Mouse (Mus musculus) R1 (cell line): ENCODE measurements around the gene Sorbs1.

Experiments
- DNase-seq: peaks from one replicate; pipeline ENCODE4 v3.0.0-alpha.2; 2018; ENCODE audit warnings: low read depth, low spot score

Gene Sorbs1

DNA sequence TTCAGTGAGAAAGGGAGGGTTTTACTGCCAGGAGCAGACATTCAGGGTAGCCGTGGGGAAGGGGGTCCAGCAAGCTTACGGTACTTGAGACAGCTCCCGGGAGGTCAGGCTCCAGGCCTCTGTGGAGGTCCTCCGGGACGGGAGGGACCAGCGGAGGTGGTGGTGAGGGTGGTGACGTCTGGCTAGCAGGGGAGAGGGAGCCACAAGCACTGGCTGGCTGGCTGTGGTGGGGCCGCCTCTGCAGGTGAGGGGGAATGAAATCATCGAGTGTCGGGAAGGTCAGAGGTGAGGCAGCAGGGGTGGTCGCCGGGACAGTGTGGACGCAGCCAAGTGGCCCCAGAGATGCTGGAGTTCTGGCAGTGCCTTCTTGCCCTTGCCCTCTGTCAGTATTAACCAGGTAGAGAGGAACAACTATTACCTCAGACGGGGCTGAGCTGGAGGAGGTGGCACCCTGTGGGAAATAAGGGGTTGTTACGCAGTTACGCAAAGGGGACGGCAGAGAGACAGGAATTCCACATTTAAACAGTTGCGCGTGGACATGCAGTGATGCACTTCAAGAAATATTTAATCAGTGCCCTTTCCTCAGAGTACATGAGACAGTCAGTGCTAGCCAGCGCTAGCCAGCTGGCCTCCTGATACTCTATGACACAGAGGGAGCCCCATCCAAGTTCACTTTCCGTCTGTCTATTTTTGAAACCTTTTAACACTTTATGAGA lies 136.9 kb downstream of the Sorbs1 start:
- no peak for DNase-seq

DNA sequence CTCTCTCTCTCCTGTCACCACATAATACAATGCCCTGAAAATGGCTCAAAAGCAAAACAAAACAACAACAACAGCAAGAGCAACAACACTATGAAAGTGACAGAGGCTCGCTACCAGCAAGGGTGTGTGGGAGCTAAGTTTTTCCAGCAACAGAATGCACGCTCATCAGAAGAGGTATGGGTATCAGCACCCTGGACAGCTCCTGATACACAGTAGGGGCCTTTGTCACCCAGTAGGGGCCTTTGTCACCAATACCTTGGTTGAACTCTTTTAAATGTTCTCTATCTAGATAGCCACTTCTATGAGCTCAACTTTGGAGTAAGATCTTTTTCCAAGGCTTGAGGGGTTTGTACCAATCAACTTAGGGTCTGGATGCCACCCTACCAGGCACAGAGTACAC lies 138.9 kb downstream of the Sorbs1 start:
- DNase-seq, result peak; percentile 34

DNA sequence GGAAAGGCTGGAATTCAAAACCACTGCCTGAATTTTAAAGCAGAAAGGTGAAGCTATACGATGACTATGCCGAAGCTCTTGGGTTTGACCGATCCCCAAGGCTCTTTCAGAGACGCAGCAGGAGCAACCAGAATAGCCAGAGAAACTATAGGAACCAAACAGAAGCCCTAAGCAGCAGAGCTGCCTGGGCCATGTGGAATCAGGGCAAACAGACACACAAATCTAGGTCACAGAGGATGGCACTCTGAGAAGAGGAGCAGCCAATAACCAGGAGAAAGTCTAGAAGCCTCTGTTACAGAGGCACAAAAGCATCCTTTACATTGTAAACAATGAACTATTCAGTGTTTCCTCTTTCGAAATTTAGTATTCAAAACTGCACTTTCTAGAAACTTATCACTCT lies 140.9 kb downstream of the Sorbs1 start:
- DNase-seq, result no peak

DNA sequence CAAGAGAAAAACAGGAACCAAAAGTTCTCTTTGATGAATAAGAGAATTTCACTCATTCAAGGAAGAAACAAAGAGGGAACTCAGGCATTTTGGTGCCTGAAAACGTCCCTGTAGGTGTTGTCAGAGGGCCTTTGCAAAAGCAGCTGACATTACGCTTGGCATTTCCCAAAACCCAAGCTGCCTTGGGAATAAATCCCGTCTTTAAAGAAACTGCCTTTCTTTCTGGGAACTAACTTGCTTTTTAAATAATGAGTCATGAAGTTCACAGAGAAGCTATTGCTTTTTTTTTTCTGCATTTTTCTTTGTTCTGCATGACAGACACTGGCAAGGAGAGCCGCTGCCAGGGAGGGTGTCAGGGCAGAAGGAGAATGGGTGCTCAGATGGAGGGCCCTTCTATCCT lies 141.7 kb downstream of the Sorbs1 start:
- no peak for DNase-seq

DNA sequence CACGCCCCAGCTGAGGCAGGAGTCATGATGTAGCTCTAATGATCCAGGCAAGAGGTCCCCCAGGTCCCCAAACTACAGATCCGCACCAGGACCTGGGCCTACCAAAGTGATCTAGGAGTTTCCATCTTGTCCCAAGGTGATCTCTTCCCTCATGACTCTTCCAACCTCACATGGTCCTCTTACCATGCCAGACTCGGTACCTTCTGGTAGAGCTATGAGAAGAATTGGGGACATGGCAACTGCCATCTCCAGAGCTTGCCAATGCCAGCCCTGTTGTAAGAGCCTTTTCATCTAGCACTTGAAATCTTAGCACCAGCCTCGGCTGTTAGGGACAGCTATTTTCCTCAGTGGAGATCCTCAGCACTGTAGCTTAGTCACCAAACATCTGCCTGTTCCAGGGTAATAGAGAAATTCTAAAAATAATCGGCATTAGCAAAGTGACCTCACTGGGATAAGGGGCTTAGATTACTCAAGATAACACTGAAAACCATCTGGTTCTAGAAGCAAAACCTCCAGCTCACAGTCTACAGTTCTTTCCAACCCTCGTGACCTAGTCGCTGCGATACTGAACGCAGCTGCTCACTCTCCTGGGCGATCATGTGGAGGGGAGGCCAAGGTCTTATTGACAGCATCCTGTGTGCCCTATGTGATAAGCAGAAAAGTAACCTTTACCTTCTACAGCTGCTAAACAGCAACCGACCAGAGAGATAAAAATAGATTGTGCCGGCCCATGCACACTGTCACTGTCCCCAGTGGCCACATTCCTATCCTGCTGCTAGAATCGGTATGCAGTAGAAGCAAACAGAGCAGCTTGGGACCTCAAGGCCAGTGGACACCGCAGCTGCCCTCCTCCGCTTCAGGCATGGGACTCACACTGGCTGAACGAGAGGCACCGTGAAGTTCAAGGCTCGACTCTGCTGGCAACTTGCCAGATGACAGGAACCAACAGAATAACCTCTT lies 143.4 kb downstream of the Sorbs1 start:
- DNase-seq, result no peak

DNA sequence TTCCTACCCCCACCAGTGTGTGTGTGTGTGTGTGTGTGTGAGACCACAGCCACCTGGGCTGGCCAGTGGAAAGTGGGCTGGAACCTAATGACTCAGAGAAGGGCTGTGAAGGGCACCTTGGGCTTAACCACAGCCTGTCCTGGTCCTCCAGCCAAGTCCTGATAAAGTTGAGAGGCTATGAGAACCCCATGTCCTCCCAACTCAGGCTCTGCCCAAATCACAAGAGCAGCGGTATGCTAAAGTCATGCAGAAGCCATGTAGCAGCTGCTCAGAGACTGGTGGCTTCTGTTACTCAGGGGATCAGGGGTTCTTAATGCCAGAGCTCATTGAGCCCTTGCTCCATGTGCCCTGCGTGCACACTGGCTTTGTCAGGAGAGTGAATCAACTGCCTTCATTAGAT lies 145.1 kb downstream of the Sorbs1 start:
- no peak for DNase-seq

DNA sequence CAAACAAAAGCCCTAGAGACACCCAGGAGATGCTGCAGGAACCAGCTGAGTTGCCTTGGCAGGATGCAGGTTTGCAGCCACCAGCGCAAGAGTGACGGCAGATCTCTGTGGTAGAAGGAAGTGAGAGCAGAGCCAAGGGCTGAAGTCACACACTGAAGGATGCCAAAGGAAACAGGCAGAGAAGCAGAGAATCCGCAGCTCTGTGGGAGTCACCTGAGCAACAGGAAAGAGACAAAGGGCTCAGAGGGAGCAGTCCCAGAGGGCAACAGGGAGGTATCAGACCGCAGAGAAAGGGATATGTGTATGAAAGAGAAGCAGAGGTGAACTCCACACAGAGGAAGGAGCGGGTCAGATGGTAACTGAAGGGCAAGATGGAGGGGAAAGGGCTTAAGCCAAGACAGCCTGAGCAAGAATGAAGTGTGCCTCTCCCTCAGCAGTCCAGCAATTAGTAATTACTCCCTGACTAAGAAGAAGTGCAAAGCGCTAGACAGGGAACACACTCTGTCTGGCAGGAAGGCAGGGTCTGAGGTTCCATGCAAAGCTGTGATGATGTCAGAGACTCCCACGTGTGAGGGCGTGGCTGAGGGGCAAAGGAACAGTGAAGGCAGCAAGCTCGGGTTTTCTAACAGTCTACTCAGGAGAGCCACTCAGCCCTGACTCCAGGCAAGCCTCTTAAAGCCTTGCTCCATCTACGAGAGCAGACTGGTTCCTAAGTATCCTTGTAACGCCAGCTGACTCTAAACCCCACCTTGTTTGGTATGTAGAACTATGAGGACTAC lies 147.2 kb downstream of the Sorbs1 start:
- DNase-seq, result peak; percentile 66

DNA sequence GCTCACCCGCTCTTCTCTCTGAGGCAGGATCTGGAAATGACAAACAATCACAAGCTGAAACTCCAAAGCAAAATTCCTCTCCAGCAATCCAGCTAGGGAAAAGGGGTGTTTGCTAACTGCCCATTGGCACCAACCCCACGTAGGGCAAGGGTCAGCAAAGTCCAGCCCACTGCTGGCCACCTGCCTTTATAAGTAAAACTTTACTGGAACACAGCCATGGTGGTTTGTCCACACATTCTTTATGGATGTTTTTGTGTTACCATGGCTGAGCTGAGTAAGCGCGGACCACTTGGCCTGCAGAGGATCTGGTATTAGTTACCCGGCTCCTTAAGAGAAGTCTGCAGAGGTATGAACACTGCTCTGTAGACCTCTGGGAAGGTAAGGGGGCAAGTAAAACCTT lies 148.4 kb downstream of the Sorbs1 start:
- DNase-seq, result no peak

DNA sequence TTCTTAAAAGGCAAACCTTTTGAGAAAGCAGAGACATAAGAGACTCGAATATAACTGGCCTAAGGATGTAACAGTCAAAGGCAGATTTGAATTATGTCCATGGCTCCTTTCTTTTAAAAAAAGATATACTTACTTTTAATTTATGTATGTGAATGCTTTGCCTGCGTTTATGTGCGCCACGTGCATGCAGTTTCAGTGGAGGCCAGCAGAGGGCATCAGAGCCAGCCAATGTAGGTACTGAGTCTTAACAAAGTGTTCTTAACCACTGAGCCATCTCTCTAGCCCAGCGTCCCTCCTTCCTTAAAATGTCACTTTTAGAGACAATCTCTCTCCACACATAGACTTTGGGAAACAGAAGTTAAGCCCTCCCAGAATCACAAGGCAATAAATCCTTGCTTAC lies 150.1 kb downstream of the Sorbs1 start:
- DNase-seq, result peak; percentile 66

DNA sequence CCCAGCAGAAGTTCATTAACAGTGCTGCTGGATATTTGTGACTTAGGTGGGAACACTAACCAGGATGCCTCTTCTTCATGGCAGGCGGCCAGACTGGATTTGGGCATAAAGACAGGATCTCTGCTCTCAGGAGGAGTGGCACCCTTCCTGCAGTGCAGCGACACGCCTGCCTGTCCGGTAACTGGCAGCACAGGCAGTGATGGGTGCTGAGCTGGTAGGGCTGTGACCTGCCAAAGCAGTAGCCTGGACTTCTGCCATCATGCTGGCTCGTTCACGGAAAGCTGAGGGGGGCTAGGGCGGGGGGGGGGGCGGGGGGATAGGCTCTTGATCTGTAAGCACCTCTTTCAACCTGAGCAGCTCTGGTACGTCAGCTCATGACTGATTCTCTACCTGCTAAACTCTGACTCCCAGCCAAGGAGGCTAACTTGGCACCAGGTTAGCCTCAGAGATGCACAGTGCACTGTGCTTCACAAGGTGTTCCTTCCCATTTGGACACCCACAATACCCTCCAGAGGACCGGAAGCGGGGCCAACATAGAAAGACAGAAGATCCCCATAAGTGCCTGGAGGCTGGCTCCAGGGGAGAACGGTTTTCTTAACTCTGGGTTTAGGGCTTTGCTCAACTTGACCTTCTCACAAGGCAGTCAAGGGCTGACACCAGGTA lies 151.2 kb downstream of the Sorbs1 start:
- DNase-seq, result no peak

DNA sequence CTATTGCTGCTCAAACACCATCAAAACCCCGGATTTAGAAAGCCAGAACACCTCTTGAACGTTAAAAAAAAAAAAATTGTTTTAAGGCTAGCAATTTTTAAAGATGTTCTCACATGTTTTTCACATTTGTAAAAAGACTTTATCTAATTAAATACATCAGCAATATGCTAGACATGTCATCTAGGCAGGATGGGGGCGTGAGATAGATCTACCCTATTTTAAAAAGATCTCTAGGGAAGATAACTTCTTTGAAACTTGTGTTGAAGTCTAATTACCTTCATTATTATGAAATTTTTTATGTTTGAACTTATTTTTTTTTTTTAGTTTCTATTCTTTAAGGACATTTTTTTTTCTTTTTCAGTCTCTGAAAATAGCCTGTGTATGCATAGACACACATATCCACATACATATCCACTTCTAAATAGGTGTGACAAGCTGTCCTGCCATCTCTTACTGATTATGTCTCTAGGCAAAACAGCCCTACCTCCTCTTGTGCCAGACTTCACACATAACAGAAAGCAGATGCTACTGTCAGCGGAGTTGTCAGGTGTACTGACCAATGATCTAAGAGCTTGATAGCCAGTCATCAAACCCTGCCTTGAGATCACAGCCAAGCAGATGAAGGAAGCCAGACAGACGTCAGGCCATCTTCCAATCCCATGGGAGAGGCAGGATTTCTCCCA lies 153.7 kb downstream of the Sorbs1 start:
- DNase-seq, result no peak

DNA sequence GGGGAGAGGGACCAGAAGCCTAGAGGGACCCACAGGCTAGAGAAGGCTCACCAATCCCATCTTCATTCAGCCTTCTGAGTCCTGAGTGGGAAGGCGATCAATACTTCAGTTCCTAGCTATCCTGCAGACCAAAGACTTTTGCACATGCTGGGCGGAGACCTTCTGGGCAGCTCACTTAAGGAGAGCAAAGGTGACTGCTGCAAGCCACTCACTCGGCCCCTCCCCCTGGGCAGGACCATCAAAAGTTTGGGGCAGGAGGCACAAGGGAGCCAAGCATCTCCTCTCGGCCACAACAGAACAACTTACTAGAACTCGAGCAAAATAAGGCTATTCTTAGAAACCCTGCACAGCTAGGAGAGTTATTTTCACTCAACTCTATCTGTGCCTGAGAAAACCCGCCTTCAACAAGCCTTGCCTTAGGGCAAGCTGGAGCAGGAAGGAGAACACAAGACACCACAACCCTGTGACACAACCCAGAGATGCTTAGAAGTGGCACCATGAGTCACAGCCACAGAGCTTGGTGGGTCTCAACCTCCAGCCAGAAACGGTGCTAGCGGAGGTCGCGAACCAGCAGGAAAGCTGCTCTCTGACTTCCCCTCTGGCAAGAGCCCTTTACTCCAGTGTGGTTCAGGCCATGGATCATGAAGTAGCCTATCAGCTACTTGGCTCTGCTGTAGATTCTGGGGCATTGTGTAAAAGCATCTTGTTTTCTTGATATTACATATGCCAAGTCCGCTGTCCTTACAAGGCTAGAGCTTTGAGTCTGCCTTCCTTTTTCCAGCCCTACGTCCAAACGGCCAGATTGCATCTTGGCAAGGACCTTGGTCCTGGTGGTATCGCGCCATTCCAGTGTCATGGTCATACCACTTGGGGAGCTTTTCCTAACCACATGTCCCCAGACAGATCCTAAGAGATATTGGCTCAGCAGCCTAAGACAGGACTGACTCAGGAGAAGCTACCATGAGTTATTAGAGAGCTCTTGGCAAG lies 156.8 kb downstream of the Sorbs1 start:
- DNase-seq, result no peak

DNA sequence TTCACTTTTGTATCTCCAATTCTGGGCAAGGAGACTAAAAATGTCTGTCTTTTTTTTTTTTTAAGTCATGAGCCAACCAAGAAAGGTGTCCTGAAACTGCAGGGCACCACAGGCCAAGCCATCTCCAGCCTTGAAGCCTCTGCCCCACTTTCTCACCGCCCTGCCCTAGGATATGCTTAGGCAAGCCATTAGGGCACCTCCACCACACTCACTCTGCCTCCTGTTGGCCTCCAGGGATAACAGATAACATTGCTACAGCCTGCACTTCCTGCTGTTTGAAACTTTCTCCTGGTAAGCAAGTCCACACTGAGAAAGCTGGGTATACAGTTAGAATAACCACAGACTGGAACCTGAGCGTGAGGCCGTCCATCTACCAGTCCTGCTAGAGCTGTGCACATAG lies 158.5 kb downstream of the Sorbs1 start:
- DNase-seq, result no peak

DNA sequence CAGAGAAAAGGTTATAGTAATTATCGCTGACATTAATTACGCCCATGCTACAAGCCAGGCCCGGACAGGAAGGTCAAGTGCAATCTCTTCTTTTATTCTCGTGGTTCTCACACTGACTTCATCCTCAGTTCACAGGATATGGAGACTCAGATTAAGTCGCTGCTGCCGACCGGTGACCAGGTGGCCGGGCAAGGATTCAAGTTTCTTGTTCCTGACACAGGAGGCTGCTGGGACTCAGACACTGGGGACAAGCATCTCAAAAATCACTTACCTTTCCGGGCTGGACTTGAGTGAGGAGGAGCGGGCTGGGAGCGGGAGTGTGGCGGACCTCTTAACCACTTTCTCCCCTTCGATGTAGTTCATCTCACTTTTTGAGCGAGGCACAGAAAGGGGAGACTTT lies 161.6 kb downstream of the Sorbs1 start:
- no peak for DNase-seq

DNA sequence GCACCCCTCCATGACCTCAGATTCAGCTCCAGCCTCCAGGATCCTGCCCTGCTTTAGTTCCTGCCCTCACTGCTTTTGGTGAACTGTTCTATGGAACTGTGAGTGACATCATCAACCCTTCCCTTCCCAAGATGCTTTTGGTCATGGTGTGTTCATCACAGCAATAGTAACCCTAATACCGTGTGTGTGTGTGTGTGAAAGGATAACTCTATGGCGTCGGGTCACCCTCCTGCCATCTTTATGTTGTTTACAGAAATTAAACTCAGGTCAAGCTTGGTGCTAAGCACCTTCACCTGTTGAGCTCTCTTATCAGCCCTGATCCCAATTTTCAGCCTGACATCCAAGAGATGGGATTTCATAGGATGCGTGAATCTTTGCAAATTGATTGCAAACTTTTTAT lies 162.7 kb downstream of the Sorbs1 start:
- DNase-seq, result no peak

DNA sequence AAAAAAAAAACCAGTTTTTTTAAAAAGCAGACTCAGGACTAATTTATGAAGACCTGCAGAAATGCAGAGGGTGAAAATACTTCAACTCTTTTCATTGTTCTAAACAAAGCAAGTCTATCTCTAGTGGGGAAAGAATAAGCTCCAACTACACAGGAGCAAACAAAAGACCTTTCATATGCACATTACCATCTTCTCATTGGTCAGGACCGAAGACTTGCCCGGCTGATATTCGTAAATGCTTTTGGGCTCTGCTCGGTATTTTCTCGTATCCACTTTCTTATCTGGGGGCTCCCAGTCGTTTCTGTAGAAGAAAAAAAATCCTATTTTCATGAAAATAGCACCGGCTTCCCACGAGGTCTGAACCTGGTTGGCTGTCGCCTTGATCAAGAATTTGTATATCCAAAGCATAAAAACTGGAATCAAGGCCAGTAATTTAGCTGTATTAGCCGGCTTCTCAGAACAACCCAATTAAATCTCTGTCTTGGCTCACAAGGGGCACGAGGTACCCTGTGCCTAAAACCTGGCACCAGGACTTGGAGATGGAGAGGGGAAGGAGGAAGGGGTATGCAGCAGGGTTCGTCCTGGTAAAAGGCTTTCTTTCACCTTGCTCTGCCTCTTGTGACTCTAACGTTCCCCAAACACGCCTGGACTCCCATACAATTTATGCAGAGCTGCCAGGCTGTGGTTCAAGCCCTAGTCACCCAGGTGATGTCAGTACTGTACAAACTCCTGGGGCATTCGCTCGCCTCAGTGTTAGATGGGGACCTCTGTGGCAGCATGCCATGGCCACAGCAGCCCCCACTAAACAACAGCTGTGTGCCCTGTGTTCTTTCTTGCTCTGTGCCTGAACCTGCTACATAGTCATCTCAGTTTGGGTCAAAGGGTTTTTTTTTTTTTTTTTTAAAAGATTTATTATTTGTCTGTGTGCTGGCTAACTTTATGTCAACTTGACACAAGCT lies 163.6 kb downstream of the Sorbs1 start:
- peak; percentile 44 for DNase-seq

DNA sequence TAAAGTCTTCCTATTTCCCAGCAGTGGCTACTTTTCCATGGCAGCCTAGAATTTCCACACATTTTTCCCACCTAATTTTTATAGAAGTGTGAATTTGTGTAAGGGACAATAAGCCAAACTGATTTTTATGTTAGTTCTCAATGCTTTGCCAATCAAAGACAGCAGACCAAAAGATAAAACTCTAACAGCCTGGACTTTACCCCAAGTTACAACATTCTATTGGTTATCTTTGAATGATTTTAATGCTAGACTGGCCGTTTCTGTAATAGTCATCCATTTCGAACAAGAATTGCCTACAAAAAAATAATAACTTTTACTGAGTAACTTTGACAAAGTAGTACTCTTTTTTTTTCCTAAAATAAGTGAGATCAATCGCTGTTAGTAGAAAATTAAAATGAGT lies 164.3 kb downstream of the Sorbs1 start:
- no peak for DNase-seq

DNA sequence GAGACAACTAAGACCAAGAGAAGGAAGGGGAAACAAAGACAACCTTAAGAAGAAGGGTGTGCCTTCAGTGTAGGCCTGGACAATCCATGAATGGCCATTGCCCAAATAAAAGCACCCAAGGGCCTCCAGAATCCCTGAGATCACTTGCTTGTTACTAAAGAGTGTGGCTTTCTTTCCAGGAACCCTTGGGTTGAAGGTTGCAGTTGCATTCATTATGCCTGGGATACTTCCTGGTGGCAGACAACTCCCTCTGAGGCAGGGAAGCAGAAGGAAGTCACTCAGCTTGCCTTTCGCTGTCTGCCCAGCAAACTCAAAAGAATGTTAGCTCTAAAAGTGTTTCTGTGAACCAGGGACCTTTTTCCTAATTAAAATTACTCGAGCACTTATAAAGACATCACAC lies 164.9 kb downstream of the Sorbs1 start:
- no peak for DNase-seq

DNA sequence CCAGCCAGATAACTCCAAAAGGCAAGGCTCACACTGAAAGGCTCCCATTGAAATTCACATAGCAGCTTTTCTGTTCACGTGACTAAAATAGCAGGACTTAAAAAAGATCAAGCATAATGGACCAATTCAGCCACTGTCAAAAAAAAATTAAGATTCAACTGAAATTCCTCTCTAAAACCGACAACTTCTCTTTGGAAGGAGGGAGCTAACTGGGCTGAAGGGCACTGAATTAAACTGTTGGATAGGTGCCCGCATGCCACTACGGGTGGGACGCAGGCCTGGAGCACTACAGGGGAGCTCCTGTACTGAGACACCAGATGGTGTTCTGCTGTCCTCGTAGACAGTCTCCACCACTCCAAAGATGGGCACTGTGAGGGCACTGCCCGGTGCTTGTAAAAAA lies 165.4 kb downstream of the Sorbs1 start:
- DNase-seq, result no peak
